Mouse (Mus musculus): ENCODE results near the gene Clp1.

Gene Clp1

DNA sequence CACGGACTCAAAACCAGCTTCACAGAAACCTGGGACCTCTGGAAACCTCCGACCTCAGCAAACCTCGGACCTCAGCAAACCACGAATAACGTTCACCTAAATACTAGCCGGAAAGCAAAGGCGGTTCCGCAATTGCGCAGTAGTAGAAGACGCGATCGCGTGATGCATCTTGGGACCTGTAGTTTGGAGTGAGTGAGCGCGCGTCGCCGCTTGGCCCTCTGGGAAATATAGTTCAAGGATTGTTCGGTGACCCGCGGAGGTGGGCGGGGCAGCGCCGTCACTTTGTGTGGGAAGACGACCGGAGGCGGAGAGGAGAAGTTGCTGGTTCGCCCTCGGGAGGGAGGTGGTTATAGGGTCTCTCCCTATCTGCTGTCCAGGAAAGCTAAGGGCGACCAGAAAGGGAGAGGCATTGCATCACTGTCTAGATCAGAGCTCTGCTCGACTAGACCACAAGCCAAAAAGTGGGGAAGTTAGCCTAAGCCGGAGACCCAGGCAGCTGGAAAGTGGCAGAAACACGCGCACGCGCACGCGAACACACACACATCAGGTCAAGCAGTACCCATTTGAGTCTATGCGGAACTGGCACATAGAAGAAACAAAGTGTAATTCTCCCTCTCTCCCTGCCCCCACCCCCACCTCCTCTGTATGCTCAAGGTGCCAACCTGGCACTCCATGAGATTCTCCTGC, at the start of gene Clp1:
Gene Clp1 (minus strand): TSS at position 179 of the 687 bp plus-strand sequence.
- DNase-seq (ENCODE audit: low spot score in 2 of 2) = peak; percentile 97 to 99

DNA sequence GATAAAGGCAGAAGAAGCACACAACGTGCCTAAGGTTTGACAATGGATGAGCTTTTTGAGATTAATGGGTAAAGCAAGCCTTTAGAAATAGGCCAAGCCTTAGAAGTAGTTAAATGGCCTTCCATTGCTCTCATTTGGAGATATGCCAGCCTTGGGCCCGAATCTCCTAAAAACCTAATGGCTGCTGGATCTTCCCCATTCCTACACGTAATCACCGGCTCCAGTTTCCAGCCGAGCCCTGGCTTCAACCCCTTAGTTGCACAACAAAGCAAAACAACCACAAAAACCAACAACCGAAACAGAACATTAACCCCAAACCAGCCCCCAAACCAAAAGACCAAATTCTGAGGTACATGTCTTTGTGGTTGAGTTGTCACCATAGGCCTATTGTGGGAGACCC, 48.5 kb upstream of the Clp1 start:
- DNase-seq (ENCODE audit: low spot score in 2 of 2) = no peak

DNA sequence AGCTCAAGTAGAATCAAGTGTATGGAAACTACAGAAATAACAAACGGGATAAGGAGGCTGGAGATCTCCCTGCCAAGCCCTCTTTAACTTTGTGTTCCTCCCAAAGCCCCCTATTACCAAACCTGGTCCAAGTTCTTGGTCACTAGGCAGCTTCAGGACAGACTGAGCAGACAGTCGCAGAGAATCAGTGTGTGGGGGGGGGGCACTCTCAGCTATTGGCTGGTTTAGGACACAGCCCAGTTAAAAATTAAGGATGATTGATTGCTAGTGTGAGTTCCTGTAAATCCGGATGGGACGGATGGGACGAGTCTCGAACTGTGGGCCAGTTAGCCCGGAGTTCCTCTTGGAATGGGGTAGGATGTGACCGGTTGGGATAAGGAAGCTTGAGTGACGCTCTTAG, 48.1 kb upstream of the Clp1 start, which contains the start of gene Serping1:
Gene Serping1 (minus strand): TSS at position 204 of the 400 bp plus-strand sequence.
- DNase-seq (ENCODE audit: low spot score in 2 of 2) = no peak

DNA sequence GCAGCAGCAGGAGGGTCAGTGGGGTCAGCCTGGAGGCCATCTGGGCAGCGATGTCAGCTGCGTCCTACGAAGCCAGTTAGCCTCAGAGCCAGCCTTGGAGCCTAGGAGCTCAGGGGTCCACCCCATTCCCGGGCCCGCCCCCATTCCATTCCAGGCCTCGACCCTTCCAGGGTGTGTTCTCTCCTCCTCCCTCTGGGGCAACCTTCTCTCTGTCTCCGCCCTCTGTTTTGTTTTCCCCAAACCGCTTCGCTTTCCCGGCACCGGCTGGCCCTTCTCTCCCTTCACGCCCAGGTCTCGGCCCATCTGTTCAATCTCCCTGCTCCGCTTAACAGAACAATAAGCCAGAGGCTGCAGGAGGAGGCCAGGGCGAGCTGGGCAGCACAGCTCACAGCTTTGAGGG, 47.6 kb upstream of the Clp1 start:
- DNase-seq (ENCODE audit: low spot score in 2 of 2) = peak; percentile 7 to 31

DNA sequence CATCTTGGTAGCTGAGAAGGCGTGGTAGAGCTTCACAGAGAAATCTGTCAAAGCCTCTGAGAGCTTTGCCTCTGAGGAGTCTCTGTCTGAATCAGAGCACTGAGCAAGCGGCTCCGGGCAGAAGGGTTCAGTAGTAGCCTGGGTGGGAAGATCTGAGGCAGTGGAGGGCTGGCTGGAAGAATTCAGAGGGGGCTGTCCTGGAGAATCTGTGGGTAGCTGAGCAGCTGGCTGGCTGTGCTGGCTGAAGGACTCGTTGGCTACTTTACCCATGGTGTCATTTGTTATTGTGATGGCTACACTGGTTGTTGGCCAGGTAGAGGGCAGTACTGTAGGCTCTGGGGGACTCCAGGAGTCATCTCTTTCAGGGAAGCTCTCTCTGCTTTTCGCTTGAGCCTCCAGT, 46.0 kb upstream of the Clp1 start:
- DNase-seq (ENCODE audit: low spot score in 2 of 2) = no peak

DNA sequence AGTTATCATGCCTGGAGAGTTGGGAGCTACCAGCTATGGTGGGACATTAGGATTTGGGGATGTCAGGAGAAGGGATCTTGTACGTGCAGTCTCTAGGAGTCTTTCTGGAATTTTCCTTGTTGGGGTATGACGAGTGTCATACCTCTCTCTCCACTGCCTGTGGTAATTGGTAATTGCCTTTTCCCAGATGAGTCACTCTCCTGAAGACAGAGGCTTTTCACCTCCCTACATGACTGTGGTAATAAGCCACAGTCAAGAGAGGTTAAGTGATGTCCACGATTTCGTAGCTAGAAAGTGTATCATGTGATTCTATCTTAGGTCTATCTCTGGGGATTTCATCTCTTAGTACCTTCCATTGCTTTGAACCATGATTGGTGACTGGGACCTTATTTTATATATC, 45.3 kb upstream of the Clp1 start:
- no peak for DNase-seq (ENCODE audit: low spot score in 2 of 2)

DNA sequence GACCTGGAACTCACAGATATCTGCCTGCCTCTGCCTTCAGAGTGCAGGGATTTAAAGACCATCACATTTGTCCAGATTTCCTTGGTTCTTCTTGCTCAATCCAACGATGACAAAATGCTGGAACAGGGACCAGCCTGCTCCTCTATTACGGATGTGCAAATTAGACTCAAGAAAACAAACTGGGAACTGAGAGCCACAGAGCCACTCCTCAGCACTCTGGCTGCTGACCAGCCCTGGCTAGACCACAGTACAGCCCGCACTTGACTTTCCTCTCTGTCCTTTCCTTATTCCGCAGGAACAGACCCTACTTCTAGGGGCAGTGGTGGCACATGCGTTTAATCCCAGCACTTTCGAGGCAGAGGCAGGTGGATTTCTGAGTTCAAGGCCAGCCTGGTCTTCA, 43.4 kb upstream of the Clp1 start:
- no peak for DNase-seq (ENCODE audit: low spot score in 2 of 2)

DNA sequence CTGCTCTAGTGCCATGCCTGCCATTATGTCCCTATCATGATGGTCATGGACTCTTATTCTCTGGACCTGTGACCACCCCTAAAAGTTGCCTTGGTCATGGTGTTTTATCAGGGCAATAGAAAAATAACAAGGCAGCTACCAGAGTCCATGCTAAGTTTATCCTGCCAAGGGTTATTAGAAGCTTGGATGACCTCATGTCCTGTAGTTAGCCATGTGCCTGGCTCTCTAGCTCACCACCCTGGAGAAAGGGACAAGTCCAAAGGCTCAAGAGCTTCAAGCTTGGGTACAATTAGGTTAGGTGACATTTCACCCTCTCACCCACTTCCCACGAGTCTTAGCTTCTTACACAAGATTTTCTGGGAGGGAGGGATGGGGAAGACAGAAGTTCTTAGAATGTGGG, 35.7 kb upstream of the Clp1 start:
- DNase-seq (ENCODE audit: low spot score in 2 of 2) = no peak

DNA sequence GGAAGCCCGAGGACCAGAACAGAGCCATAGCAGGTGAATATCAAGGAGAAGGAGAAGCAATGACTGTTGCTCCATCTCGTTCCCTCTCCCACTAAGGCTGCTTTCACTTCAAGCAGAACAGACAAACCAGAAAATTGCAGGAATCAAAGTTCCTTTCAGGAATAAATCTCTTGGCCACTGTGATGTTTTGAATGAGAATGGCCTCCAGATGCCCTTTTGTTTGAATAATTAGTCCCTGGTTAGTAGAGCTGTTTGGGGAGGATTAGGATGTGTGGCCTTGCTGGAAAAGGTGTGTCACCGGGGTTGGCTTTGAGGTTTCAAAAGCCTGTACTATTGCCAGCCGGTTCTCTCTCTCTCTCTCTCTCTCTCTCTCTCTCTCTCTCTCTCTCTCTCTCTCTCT, 35.1 kb upstream of the Clp1 start:
- no peak for DNase-seq (ENCODE audit: low spot score in 2 of 2)

DNA sequence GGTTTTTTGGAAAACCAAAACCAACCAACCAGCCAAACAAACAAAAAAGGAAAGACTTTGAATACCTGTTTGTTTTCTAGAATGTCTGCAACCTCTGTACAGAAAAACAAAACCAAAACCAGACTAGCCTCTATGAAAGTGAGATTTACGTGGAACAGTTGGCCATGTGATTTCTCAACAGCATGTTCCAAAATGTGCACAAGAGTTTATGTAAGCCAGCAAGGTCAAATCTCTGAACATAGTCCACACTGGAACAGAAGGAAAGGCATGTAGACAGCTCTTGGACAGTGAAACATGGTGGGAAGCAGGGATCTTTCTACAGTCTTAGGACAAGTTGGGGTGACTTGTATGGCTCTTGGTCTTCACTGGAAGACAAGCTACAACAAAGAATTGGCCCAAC, 34.7 kb upstream of the Clp1 start:
- no peak for DNase-seq (ENCODE audit: low spot score in 2 of 2)

DNA sequence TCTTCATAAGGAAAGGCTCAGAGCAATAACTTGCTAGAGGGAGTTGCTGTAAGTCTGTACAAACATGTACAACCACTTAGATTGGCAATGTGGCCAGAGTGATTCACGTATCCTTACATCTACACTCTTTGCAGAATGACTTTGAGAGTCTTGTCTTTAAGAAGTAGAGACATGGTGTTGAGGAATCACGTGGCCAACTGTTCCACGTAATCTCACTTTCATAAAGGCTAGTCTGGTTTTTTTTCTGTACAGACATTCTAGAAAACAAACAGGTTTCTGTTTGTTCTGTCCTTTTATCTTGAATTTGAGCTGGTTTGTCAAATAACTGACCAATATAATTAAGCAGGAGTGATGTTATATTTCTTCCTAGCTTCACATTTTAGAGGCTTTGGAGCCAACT, 34.2 kb upstream of the Clp1 start:
- no peak for DNase-seq (ENCODE audit: low spot score in 2 of 2)

DNA sequence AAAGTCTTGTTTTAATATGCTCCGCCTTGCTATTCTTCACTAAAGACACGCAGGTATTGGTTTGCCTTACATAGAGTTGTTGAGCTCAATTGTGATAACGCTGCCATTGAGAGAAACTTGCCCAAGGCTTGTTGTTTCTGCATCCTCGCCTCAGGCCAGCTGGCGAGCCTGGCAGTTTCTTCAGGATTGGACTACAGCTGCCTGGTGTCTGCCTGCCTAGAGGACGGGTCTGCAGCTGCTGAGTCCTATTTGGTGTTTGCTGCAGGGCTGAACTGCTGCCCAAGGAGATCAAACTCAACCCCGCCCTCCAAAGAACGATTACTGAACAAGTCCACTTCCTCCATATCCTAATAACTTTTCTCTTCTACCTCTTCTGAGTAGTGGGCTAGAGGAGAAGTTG, 33.6 kb upstream of the Clp1 start:
- DNase-seq (ENCODE audit: low spot score in 2 of 2) = no peak

DNA sequence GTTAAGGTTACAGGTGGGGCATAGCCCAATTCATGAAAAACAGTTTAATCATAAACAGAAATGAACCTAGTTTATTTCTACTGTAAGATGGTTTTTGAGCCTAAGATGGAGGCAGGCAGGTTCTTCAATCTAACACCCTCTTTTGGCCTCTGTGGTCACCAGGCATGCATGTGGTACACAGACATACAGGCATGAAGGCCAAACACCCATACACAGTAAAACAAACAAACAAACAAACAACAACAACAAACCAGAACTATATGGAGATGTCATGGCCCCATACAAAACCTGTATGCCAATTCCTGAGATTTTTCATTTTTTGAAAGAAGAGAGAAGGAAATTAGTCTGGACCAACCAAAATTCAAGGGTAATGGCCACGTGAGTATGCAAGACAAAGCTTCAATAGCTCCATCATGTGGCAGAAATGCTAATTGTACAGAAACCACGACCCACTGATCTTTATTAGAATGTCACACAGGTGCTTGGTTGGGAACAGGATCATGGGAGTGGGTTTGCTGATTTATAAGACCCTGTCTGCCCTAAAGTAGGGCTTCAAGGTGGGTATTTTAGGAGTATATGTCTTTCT, 31.5 kb upstream of the Clp1 start:
- peak; percentile 10 to 31 for DNase-seq (ENCODE audit: low spot score in 2 of 2)

DNA sequence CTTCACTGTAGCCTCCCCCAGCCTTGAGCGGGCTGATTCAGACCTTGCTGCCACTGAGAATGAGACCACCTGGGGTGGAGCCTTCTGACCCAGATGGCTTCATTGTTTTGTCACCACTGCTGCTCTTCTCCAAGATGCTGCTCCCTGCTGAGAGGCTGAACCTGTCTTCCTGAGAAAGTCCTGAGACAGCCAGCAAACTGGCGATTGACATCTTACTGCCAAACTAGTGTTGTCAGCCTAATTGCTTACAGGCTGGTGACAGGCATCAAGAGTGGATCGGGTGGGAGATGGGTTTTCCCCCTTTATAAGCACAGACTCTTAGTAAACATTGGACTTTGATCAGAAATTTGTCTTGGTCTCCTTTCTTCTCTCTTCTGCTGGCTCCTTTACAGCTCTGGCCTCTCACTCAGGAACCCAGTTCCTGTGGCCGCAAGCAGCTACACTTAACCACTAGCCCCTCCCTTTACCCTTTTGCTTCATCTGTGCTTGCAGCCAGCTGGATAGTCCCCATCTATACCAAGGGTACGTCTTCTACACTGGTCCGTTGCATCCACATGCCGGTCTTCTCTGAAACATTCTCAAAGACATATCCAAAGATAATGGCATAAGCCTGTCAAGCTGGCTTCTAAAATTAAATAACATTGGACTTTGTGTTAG, 30.0 kb upstream of the Clp1 start:
- DNase-seq (ENCODE audit: low spot score in 2 of 2) = no peak

DNA sequence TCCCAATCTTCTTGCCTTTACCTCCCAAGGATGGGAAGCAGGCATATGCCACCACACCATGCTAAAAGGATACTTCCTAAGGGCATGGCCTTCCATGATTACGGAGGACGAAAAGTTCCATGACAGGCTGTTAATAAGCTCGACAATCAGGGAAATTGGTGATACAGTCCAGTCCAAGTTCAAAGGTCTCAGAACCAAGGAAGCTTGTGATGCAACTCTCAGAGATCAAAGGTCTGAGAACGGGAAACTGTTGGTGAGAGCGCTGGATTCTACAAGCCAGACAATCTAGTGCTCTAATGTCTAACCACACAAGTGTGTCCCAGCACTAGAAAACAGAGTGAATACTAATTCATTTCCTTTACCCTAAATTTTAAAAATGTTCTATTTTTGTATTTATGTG, 29.1 kb upstream of the Clp1 start:
- no peak for DNase-seq (ENCODE audit: low spot score in 2 of 2)

DNA sequence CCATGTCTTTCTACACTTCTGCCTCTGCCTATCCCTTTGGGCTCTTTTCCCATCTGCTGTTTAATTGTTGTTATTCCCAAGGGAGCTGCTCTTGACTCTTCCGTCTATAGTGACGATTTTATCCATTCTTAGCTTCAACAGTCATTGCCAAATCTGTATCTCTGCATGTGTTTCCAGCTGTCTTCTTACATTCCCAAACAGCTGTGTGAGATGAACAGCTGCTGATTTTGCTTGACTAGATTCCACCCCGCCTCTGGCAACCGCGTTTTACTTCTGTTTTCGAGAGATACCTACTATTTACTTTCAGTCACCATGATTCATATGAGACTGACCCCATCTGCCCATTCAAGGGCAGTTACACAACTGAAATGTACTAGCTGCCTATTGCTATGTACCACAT, 23.0 kb upstream of the Clp1 start:
- no peak for DNase-seq (ENCODE audit: low spot score in 2 of 2)

DNA sequence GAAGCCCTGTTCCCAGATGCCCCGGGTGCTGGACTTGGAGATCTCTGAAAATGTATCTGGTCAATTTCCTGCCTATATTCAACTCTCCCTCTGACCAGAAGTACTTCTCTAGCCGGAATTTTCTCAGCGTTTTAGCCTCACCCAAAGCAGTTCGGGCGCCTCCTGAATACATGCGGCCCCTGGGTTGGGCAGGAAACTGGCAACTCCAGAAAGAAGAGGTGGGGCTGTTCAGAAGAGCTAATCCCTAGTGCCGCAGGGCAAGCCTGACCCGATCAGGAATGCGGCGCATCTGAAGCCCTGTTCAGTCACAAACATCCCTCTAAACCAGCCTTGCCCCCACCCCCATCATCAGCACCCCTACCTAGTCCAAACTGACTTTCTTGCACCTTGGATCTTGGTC, 17.0 kb upstream of the Clp1 start:
- no peak for DNase-seq (ENCODE audit: low spot score in 2 of 2)

DNA sequence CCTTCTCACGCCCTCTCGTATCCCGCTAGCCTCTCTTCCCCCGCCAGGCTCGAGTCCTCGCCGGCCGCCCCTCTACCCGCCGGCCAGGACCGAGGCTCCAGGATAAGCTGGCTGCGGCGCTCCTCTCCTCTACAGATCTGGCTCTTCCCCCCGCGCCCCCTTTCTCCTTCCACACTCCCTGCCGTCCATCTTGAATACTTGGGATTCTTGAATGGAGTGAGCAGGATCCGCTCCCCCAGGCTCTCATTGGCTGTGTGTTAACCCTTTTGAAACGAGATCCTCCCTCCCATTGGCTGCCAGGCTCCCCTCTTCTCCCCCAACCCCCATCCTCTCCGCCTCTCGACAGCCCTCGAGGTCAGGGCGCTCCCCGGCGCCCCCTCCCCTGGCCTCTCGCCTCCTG, 16.4 kb upstream of the Clp1 start, which contains the start of gene Gm19426:
Gene Gm19426 (minus strand): TSS at position 95 of the 400 bp plus-strand sequence.
- peak in 1 of 2 experiments; percentile 7 for DNase-seq (ENCODE audit: low spot score in 2 of 2)

DNA sequence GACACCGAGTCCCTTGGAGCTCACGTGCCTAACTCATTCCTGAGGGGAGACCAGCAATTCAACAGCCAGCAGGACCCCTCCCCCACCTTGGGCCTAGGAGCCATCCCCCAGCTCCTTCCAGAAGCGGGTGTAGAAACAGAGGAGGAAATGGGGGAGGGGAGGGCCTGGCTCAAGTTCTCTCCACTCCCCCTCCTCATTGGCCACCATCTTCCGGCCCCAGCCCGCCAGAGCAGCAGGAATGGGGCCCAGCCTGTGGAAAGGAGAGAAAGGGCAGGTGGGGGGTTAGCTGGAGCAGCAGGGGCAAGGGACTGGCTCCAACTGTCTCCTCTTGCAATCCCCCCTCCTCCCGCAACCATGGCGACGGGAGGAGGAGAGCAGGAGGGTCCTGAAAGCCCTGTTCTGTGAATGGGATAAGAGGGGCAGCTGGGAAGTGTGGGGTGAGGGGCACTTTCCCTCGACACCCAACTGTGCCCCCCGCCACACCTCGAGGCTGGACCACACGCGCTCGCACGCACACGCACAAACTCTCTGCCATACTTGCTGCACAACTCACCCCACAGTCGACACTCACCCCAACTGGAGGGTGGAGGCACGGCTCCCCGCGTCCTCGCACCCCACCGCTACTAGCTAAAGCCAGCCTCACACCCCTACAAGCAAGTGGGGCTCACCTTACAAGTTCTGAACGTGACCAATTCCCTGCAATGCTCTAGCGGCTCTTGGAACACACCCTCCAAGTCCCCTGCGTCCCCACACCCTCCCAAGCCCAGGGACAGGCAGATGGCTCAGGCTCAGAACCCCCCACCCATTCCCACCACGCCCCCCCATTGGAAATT, 15.5 kb upstream of the Clp1 start:
- DNase-seq (ENCODE audit: low spot score in 2 of 2) = no peak

DNA sequence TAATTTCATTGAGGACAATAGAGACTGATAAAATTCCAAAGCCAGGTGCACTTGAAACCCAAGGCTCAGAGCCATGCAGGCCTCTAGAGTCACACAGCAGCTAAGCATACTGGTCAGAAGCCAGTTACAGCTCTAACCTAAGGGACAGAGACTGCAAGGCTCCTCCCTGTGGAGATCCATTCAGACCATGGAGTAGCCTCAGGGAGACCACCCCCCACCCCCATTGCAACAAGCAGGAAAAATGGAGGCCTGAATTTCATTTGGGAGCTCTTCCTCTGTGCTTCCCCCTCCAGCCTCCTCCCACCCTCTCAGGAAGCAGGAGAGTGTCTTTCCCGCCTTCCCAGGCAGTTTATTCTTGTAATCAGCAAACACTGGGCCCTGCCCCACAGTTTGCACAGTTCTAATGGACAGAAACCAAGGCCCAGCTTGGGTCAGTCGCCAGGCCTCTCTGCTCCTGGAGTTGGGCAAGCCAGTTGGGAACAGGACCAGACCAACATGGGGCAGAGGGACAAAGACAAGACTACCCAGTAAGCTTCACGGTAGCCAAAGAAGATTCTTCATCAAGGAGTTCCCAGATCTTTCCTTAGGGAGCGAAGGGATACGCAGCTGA, 14.8 kb upstream of the Clp1 start:
- DNase-seq (ENCODE audit: low spot score in 2 of 2) = no peak

DNA sequence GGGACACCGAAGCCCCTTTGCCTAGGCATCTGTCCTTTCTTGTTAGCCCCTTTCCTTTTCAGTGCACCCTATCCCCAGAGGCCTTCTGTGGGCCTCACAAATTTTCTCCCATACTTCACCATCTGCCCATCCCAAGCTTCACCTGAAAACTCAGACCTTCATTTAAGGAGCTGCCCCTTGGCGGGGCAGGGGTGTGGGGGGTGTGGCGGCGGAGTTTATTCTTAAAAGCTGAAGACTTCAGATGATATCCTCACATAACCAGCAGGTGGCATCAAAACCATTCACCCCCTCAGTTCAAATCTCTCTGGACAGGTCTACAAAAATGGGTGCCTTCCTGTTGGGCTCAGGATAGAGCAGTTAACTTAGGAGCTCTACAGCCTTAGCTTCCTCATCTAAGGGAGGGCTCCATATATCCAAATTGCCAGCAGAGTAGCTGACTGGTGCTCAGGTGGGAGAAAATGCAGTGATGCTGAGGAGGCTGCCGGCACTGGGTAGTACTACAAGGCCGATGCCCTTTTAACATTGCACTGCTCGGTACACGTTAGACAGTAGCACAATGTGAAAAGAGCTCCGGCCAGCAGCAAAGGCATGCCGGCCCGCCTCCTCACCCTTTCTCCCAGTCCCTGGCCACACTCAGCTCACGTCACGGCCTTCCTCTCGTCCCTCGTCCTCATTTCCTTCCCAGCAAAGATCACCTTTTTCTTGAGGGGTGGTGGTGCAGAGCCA, 13.6 kb upstream of the Clp1 start:
- DNase-seq (ENCODE audit: low spot score in 2 of 2) = no peak
